ENCODE assay signal across 9 mouse cellular contexts in the genomic region with DNA sequence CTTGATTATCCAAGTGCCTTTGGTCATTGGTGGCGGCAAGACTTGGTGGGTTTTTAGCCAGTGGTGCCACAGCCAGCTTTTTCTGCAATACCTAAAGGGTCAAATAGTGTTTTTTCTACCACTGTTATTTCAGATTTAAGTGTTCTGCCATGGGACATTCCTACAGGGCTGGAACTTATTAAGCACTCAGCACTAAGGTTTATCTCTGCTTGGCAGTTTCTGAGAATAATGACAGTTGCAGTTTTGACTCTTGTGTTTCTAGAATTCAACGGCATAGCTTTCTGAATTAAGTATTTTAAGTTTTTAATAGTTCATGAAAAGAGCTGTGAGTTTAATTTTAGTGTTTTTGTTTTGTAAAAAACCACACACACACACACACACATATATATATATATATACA. TPM values are rescaled to one million over a fixed set of nuclear protein-coding genes. Genes with fewer than 3 reads are reported as not detected.
A peak's percentile ranks its signal among the peaks of the same experiment; 100 is the strongest.
DNase-seq lines count a peak whose midpoint lies in the region; ATAC-seq and TF ChIP-seq lines count a peak whose summit lies in the region.
"Had no signal": no experiment of that assay in that cellular context is flagged by ENCODE, and none has a peak within 500 bp of the region (broad histone marks: within the 10 kb centered on the region; RNA-seq: fewer than 3 reads in every experiment).

No protein-coding gene starts in this region.

- no peak overlapping the region for H3K27ac ChIP-seq in testis, adult 2 months (ENCODE audit: control insufficient read depth, insufficient read depth, low read depth, low read length)
- peak overlapping the region; percentile 66 for H3K27ac ChIP-seq in liver, embryonic 12.5 days

- TF ChIP-seq POLR2A in testis, adult 2 months (IDR thresholded peaks at IDR 0.05; ENCODE audit: control insufficient read depth, low read depth, low read length), result no peak

- H3K4me1 ChIP-seq in testis, adult 2 months (ENCODE audit: control insufficient read depth, insufficient read depth, low read length), result peaks cover 3% of the 10 kb centered on the region
- peaks cover 41% of the 10 kb centered on the region for H3K4me1 ChIP-seq in liver, embryonic 12.5 days

- ATAC-seq in liver, embryonic 12.5 days, result no peak
- ATAC-seq: inflammation-experienced regulatory T-cells, adult 6 months had no signal

- H3K4me3 ChIP-seq in testis, adult 2 months (ENCODE audit: control insufficient read depth, low read depth, low read length), result peak overlapping the region; percentile 4; the same call in 1 of the 2 replicates
- peak overlapping the region; percentile 87 for H3K4me3 ChIP-seq in liver, embryonic 12.5 days

- no peak for TF ChIP-seq CTCF in testis, adult 2 months (IDR thresholded peaks at IDR 0.05; ENCODE audit: control insufficient read depth, insufficient read depth, insufficient replicate concordance, low read depth, low read length)

- no peaks in the 10 kb centered on the region for H3K9me3 ChIP-seq in liver, embryonic 12.5 days (replicated peaks)

- 55% methylated on average over 2 of the region's 2 CpGs for WGBS in liver, embryonic 12.5 days (ENCODE audit: insufficient replicate concordance)

- no peaks in the 10 kb centered on the region for H3K36me3 ChIP-seq in testis, adult 2 months (ENCODE audit: control insufficient read depth, insufficient read depth, low read length)
- peaks cover 16% of the 10 kb centered on the region for H3K36me3 ChIP-seq in liver, embryonic 12.5 days

- peak overlapping the region; percentile 64 for H3K4me2 ChIP-seq in liver, embryonic 12.5 days

- peak overlapping the region; percentile 98 for H3K9ac ChIP-seq in liver, embryonic 12.5 days

- DNase-seq in cerebellum, adult 9-10 months, result peak; percentile 5
- no peak for DNase-seq in cerebellum, adult 18-20 months
- DNase-seq in testis, postnatal 14 days (ENCODE audit: low spot score), result no peak
- DNase-seq in right cerebral cortex, adult 2 months (ENCODE audit: low spot score in 2 of 2), result no peak
- no peak for DNase-seq in layer of hippocampus, adult 9-11 months
- DNase-seq in cerebellum, adult 11 months, result no peak

- no peaks in the 10 kb centered on the region for H3K27me3 ChIP-seq in testis, adult 2 months (ENCODE audit: control insufficient read depth, insufficient read depth, low read length)
- H3K27me3 ChIP-seq in liver, embryonic 12.5 days (replicated peaks), result no peaks in the 10 kb centered on the region

RNA-seq across cellular contexts. Expression of gene Ccdc71l, which starts 2.5 kb away (rescaled TPM):
- 2.6 and 2.8 TPM in 2 replicates for polyA plus RNA-seq in testis, adult 2 months (2012; rRNA removed)
- 12.2 and 13.3 TPM in 2 replicates for polyA plus RNA-seq in liver, embryonic 12.5 days (2016; fragmentation: Nextera tagmentation; extraction: Ambion mirVana)
